Mouse (Mus musculus) neural tube, embryonic 11.5 days (tissue): ENCODE measurements around the gene Vmn2r11. TPM values are rescaled to one million over a fixed set of nuclear protein-coding genes. Genes with fewer than 3 reads are reported as not detected.
"Not testable (repeated sequence)": the region's sequence is repeated elsewhere in the genome, so short reads cannot be mapped to it uniquely, and the experiment has no call there.

Source experiments
- ATAC-seq: fragments of 200-750 bp; cut with Nextera tagmentation; 2 replicates; pipeline ENCODE4 v1.8.0; 2017; ENCODE audit warnings: moderate number of reproducible peaks, mild to moderate bottlenecking, moderate TSS enrichment, moderate library complexity; ENCODE audit not compliant: insufficient read depth, low FRiP score, low TSS enrichment
- DNase-seq: peaks from one replicate; pipeline ENCODE4 v3.0.0-alpha.2; 2015; ENCODE audit warnings: low spot score
- H3K27ac ChIP-seq: fragments of 300-500 bp; sonication (generic); 2 replicates; pipeline ENCODE4 v1.5.1; 2014; ENCODE audit warnings: low read depth, mild to moderate bottlenecking, low read length
- H3K27me3 ChIP-seq: fragments of 300-500 bp; sonication (generic); 2 replicates; pipeline ENCODE4 v1.6.1; 2014; ENCODE audit warnings: mild to moderate bottlenecking, low read length, mixed read lengths; ENCODE audit not compliant: control insufficient read depth, insufficient read depth
- H3K36me3 ChIP-seq: fragments of 300-500 bp; sonication (generic); 2 replicates; pipeline ENCODE4 v1.6.1; 2014; ENCODE audit warnings: mild to moderate bottlenecking, low read length, moderate library complexity, mixed read lengths; ENCODE audit not compliant: control insufficient read depth, insufficient read depth
- H3K4me1 ChIP-seq: fragments of 300-500 bp; sonication (generic); 2 replicates; pipeline ENCODE4 v1.6.1; 2014; ENCODE audit warnings: low read length, mixed read lengths; ENCODE audit not compliant: control insufficient read depth, insufficient read depth
- H3K4me2 ChIP-seq: fragments of 300-500 bp; sonication (generic); 2 replicates; pipeline ENCODE4 v1.6.1; 2014; ENCODE audit warnings: low read depth, mild to moderate bottlenecking, moderate library complexity
- H3K4me3 ChIP-seq: fragments of 300-500 bp; sonication (generic); 2 replicates; pipeline ENCODE4 v1.5.1; 2014; ENCODE audit warnings: low read depth, low read length
- H3K9ac ChIP-seq: fragments of 300-500 bp; sonication (generic); 2 replicates; pipeline ENCODE4 v1.6.1; 2014; ENCODE audit warnings: mild to moderate bottlenecking, low read length
- H3K9me3 ChIP-seq: fragments of 300-500 bp; sonication (generic); 2 replicates; pipeline ENCODE4 v1.6.1; 2016; ENCODE audit warnings: low read length; ENCODE audit not compliant: control insufficient read depth
- WGBS: fragments of 180-500 bp; shearing (Covaris S2); extraction: QIAGEN DNeasy Blood & Tissue Kit; methylation state at CpG from one replicate; pipeline ENCODE4 v1.1.7; 2014; 5-methylcytosine and 5-hydroxymethylcytosine counted together
- polyA plus RNA-seq: library from polyadenylated mRNA; unstranded; fragments of >200 nt; fragmentation: Nextera tagmentation; extraction: Ambion mirVana; gene quantifications from 2 replicates; pipeline ENCODE4 v1.2.1, GENCODE M21; 2014

Gene Vmn2r11
- not detected in 2 replicates for polyA plus RNA-seq

DNA sequence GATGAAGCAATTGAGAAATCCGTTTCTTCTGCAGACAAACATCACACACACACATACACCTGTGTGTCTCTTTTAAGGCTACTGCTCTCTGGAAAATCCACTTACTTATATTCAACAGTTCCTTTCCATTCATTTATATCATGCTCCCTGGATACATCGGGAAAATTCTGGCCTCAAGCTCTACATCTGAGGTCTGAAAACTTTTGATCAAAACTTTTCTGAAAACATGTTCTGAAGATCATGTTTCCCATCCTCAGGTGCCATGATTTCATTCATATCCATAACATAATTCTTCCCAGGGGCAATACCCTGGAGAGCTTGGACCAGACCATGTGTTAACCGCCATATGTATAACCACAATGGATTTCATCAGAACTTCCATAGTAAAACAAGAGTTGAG is at the start of gene Vmn2r11:
Gene Vmn2r11 (minus strand): TSS at position 101 of the 400 bp plus-strand sequence.
- not testable (repeated sequence) for H3K36me3 ChIP-seq, H3K9me3 ChIP-seq, H3K4me3 ChIP-seq, H3K9ac ChIP-seq, DNase-seq, ATAC-seq, H3K4me2 ChIP-seq, H3K27me3 ChIP-seq, H3K27ac ChIP-seq, H3K4me1 ChIP-seq
- 88% methylated on average over 3 of the region's 3 CpGs for WGBS

DNA sequence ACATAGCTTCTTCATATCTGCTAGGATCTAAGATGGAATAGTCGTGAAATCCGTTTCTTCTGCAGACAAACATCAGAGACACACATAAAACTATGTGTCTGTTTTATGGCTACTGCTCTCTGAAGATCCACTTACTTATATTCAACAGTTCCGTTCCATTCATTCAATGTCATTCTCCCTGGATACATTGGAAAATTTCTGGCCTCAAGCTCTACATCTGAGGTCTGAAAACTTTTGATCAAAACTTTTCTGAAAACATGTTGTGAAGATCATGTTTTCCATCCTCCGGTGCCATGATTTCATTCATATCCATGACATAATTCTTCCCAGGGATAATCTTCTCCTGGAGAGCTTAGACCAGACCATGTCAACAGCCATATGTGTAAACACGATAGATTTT is 38.5 kb upstream of the Vmn2r11 start, which contains the start of gene Vmn2r12:
Gene Vmn2r12 (minus strand): TSS at position 101 of the 400 bp plus-strand sequence.
- not testable (repeated sequence) for H3K36me3 ChIP-seq, H3K4me1 ChIP-seq, H3K27me3 ChIP-seq, H3K27ac ChIP-seq, ATAC-seq, H3K4me2 ChIP-seq, H3K9me3 ChIP-seq, H3K4me3 ChIP-seq, DNase-seq, H3K9ac ChIP-seq
- 88% methylated on average over 5 of the region's 5 CpGs for whole genome bisulfite sequencing

DNA sequence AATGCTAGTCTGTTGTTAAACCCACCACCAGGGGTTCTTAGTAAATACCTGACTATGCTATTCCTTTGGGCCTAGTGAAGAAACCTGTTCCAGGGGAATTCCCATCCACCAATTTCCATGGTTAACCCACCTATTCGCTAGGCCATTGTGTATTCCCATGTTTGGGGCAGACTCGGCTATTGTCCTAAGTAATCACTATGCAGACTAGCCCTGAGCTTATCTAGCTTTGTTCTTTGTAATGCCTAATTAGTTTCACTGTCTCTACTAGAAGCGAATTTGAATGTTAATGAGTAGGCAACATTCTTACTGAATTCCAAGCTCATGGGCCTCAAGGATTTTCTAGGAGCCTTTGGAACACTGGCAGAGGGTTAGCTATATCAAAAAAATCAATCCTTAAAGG is 37.1 kb upstream of the Vmn2r11 start:
- not testable (repeated sequence) for H3K4me2 ChIP-seq, H3K27ac ChIP-seq, H3K9me3 ChIP-seq, H3K4me1 ChIP-seq, DNase-seq, H3K36me3 ChIP-seq, H3K27me3 ChIP-seq, ATAC-seq, H3K4me3 ChIP-seq, H3K9ac ChIP-seq
- WGBS: 80% methylated on average over 3 of the region's 3 CpGs

DNA sequence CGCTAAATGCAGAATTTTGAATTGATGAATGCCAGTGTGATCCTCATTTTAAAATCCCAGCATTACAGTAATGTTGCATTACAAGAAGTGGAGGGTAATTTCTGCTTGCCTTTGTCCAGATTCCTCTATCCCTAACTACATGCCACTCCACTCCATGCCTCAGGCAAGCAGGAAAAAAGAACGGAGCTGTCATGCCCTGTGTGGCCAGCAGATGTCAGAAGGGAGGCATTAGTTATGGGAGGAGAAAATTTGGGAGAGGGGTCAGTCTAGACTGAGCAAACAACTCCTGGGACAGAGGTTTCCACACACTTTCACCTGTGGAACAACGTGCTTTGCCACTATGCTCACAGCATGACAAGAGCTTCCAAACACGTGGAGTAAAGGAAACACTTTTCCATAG is 12.6 kb upstream of the Vmn2r11 start:
- H3K27me3 ChIP-seq, H3K36me3 ChIP-seq, H3K27ac ChIP-seq, H3K9ac ChIP-seq, DNase-seq, ATAC-seq, H3K9me3 ChIP-seq, H3K4me2 ChIP-seq, H3K4me1 ChIP-seq, H3K4me3 ChIP-seq: not testable (repeated sequence)
- WGBS: 44% methylated on average over 4 of the region's 4 CpGs

DNA sequence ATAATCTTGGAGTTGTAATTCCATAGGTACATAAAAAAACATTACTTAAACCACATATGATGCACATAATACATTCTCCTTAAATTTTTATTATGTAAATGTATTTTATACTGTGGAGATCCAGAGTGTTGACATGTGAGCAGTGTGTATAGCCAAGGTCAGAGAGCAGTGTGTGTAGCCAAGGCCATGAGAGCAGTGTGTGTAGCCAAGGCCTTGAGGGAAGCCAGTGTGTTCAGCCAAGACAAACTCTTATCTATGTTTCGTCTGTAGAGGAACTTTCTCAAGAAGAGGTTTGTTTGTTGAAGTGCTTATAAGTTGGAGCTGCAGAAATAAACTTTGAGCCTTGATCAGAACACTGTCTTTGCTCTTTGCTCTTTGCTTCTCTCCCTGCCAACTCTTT is 4.1 kb downstream of the Vmn2r11 start:
- no peak for ATAC-seq
- no peak for DNase-seq
- Histone ChIP-seq H3K9me3 (no peaks in the 10 kb centered on the region), H3K9ac (no peak overlapping the region), H3K27ac (no peak overlapping the region), H3K27me3 (no peaks in the 10 kb centered on the region), H3K4me3 (no peak overlapping the region), H3K4me2 (no peak overlapping the region), H3K36me3 (no peaks in the 10 kb centered on the region), H3K4me1 (no peaks in the 10 kb centered on the region)
- WGBS: 91% methylated on average over 1 of the region's 1 CpGs

DNA sequence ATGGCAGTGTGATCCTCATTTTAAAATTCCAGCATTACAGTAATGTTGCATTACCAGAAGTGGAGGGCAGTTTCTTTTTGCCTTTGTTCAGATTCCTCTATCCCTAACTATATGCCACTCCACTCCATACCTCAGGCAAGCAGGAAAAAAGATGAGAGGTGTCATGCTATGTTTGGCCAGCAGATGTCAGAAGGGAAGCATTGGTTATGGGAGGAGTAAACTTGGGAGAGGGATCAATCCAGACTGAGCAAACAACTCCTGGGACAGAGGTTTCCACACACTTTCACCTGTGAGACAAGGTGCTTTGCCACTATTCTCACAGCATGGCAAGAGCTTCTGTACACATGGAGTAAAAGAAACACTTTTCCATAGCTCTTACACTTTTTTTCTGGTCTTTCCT is 26.8 kb downstream of the Vmn2r11 start:
- no peak overlapping the region for H3K9ac ChIP-seq
- no peaks in the 10 kb centered on the region for H3K36me3 ChIP-seq
- no peak overlapping the region for H3K27ac ChIP-seq
- H3K4me2 ChIP-seq: no peak overlapping the region
- no peak overlapping the region for H3K4me3 ChIP-seq
- H3K4me1 ChIP-seq: no peaks in the 10 kb centered on the region
- no peaks in the 10 kb centered on the region for H3K9me3 ChIP-seq
- DNase-seq: no peak
- H3K27me3 ChIP-seq: no peaks in the 10 kb centered on the region
- no peak for ATAC-seq

DNA sequence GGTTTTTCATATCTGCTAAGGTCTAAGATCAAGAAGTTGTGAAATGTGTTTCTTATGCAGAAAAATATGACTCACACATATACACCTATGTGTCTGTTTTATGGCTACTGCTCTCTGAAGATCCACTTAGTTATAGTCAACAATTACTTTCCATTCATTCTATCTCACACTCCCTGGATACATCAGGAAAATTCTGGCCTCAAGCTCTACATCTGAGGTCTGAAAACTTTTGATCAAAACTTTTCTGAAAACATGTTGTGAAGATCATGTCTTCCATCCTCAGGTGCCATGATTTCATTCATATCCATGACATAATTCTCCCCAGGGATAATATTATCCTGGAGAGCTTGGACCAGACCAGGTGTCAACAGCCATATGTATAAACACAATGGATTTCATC is 52.9 kb downstream of the Vmn2r11 start, which contains the start of gene Vmn2r10:
Gene Vmn2r10 (minus strand): TSS at position 101 of the 400 bp plus-strand sequence.
- not testable (repeated sequence) for H3K4me2 ChIP-seq, H3K36me3 ChIP-seq, H3K4me3 ChIP-seq, H3K9me3 ChIP-seq, H3K27ac ChIP-seq, H3K27me3 ChIP-seq, ATAC-seq, H3K4me1 ChIP-seq, DNase-seq, H3K9ac ChIP-seq

Other genes with a start within 250 kb of the Vmn2r11 start
- gene Vmn2r9, start 207.0 kb downstream of the Vmn2r11 start, polyA plus RNA-seq: not detected in 2 replicates
- gene Vmn2r10, start 53.0 kb downstream of the Vmn2r11 start, polyA plus RNA-seq: not detected in 2 replicates
- not detected in 2 replicates for gene Vmn2r12, start 38.4 kb upstream of the Vmn2r11 start, polyA plus RNA-seq
- not detected in 2 replicates for gene Vmn2r13, start 132.6 kb upstream of the Vmn2r11 start, polyA plus RNA-seq
- gene Vmn2r14, start 165.1 kb upstream of the Vmn2r11 start, polyA plus RNA-seq: not detected in 2 replicates
- gene Vmn2r15, start 238.1 kb upstream of the Vmn2r11 start, polyA plus RNA-seq: not detected in 2 replicates